Mouse (Mus musculus) splenic B cell, adult 2 months (primary cell): ENCODE data around the gene Cep85l.

Source experiments
- DNase-seq: peaks from one replicate; pipeline ENCODE4 v3.0.0-alpha.2; 2011; ENCODE audit warnings: low read depth, low spot score
- H3K27me3 ChIP-seq: 2 replicates; pipeline ENCODE4 v1.6.1; 2012; ENCODE audit warnings: mild to moderate bottlenecking, low read length, moderate library complexity, mixed read lengths; ENCODE audit not compliant: control insufficient read depth, poor library complexity, insufficient read depth, severe bottlenecking
- H3K36me3 ChIP-seq: 2 replicates; pipeline ENCODE4 v1.6.1; 2012; ENCODE audit warnings: mild to moderate bottlenecking, low read length, moderate library complexity, mixed read lengths; ENCODE audit not compliant: control insufficient read depth, poor library complexity, insufficient read depth, severe bottlenecking

The Cep85l gene

GRCm38 (mm10) chr10:53377096-53377495 lies 2.7 kb downstream of the Cep85l start:
- no peaks in the 10 kb centered on the region for H3K27me3 ChIP-seq
- DNase-seq = peak; percentile 25

GRCm38 (mm10) chr10:53373885-53374578 lies 5.7 kb downstream of the Cep85l start:
- no peaks in the 10 kb centered on the region for H3K36me3 ChIP-seq
- no peaks in the 10 kb centered on the region for H3K27me3 ChIP-seq
- peak; percentile 43 for DNase-seq

More at GRCm38 (mm10) chr10:53377096-53377495, 2.7 kb downstream of the Cep85l start:
- no peaks in the 10 kb centered on the region for H3K36me3 ChIP-seq

GRCm38 (mm10) chr10:53367265-53367664 lies 12.5 kb downstream of the Cep85l start:
- no peak for DNase-seq
- Histone ChIP-seq H3K36me3 (no peaks in the 10 kb centered on the region; the same call in 1 of the 2 replicates), H3K27me3 (no peaks in the 10 kb centered on the region)

GRCm38 (mm10) chr10:53364311-53364710 lies 15.4 kb downstream of the Cep85l start:
- no peak for DNase-seq
- H3K36me3 ChIP-seq = no peaks in the 10 kb centered on the region; the same call in 1 of the 2 replicates
- H3K27me3 ChIP-seq = no peaks in the 10 kb centered on the region

- Histone ChIP-seq H3K36me3 (no peaks in the 10 kb centered on the region), H3K27me3 (no peaks in the 10 kb centered on the region)
- no peak for DNase-seq
Observed at GRCm38 (mm10) chr10:53359016-53359415, 20.7 kb downstream of the Cep85l start.

- no peak for DNase-seq
- Histone ChIP-seq H3K27me3 (no peaks in the 10 kb centered on the region), H3K36me3 (no peaks in the 10 kb centered on the region)
Observed at GRCm38 (mm10) chr10:53353665-53354064, 26.1 kb downstream of the Cep85l start.

GRCm38 (mm10) chr10:53349254-53349653 lies 30.5 kb downstream of the Cep85l start:
- Histone ChIP-seq H3K36me3 (no peaks in the 10 kb centered on the region), H3K27me3 (no peaks in the 10 kb centered on the region)
- no peak for DNase-seq

- Histone ChIP-seq H3K27me3 (no peaks in the 10 kb centered on the region), H3K36me3 (no peaks in the 10 kb centered on the region)
- DNase-seq = peak; percentile 88
Observed at GRCm38 (mm10) chr10:53347787-53348755, 31.7 kb downstream of the Cep85l start.

- no peak for DNase-seq
- Histone ChIP-seq H3K27me3 (no peaks in the 10 kb centered on the region), H3K36me3 (no peaks in the 10 kb centered on the region)
Observed at GRCm38 (mm10) chr10:53346916-53347315, 32.8 kb downstream of the Cep85l start.

GRCm38 (mm10) chr10:53346506-53346905 lies 33.2 kb downstream of the Cep85l start:
- peak; percentile 72 for DNase-seq
- no peaks in the 10 kb centered on the region for H3K36me3 ChIP-seq
- H3K27me3 ChIP-seq = no peaks in the 10 kb centered on the region

GRCm38 (mm10) chr10:53345508-53345907 lies 34.2 kb downstream of the Cep85l start:
- DNase-seq = no peak
- H3K27me3 ChIP-seq = no peaks in the 10 kb centered on the region
- H3K36me3 ChIP-seq = no peaks in the 10 kb centered on the region

- Histone ChIP-seq H3K27me3 (no peaks in the 10 kb centered on the region), H3K36me3 (no peaks in the 10 kb centered on the region)
- peak; percentile 20 for DNase-seq
Observed at GRCm38 (mm10) chr10:53343865-53344264, 35.9 kb downstream of the Cep85l start.

GRCm38 (mm10) chr10:53343384-53343783 lies 36.4 kb downstream of the Cep85l start:
- H3K27me3 ChIP-seq = no peaks in the 10 kb centered on the region
- DNase-seq = no peak

GRCm38 (mm10) chr10:53342166-53342728 lies 37.5 kb downstream of the Cep85l start:
- DNase-seq = no peak
- H3K36me3 ChIP-seq = no peaks in the 10 kb centered on the region
- no peaks in the 10 kb centered on the region for H3K27me3 ChIP-seq

More at GRCm38 (mm10) chr10:53343384-53343783, 36.4 kb downstream of the Cep85l start:
- no peaks in the 10 kb centered on the region for H3K36me3 ChIP-seq
